Mouse (Mus musculus) lung, postnatal 0 days (tissue): ENCODE measurements at regions not wholly inside any gene's neighbourhood (a gene's known extent, or its start where the extent isn't known, plus 50 kb on each side); places are given as distances from the start of the nearest gene placed in this dataset.

ENCODE experiments used
- CTCF ChIP-seq: IDR thresholded peaks from 2 replicates; pipeline ENCODE4 v1.5.1; 2016; ENCODE audit warnings: antibody characterized with exemption, mild to moderate bottlenecking
- EP300 ChIP-seq: IDR thresholded peaks from 2 replicates; pipeline ENCODE4 v1.6.1; 2016; ENCODE audit warnings: antibody characterized with exemption, mild to moderate bottlenecking, control low read depth

GRCm38 (mm10) chr17:4034816-4035360 lies 338.8 kb upstream of the Nox3 start:
- no peak for TF ChIP-seq CTCF
- TF ChIP-seq EP300: no peak
